Mouse (Mus musculus) natural killer cell, adult 2 months (primary cell): ENCODE measurements around the gene Angpt4.

Experiments
- DNase-seq, 2 experiments: peaks; one replicate each; pipeline ENCODE4 v3.0.0; 2022; ENCODE audit warnings: low spot score in 2 of 2

The Angpt4 gene

GRCm38 (mm10) chr2:151961284-151962196, 50.5 kb downstream of the Angpt4 start:
- DNase-seq, result no peak

- DNase-seq, result no peak
Observed at GRCm38 (mm10) chr2:151962474-151962873, 51.5 kb downstream of the Angpt4 start.

GRCm38 (mm10) chr2:151963319-151963718, 52.3 kb downstream of the Angpt4 start:
- DNase-seq, result no peak

- no peak for DNase-seq
Observed at GRCm38 (mm10) chr2:151964052-151964451, 53.0 kb downstream of the Angpt4 start.

GRCm38 (mm10) chr2:151967176-151967750, 56.3 kb downstream of the Angpt4 start:
- no peak for DNase-seq

- no peak for DNase-seq
Observed at GRCm38 (mm10) chr2:151967792-151968191, 56.8 kb downstream of the Angpt4 start.

GRCm38 (mm10) chr2:151968451-151968850, 57.4 kb downstream of the Angpt4 start:
- no peak for DNase-seq

- no peak for DNase-seq
Observed at GRCm38 (mm10) chr2:151968986-151969385, 58.0 kb downstream of the Angpt4 start.

GRCm38 (mm10) chr2:151969396-151969795, 58.4 kb downstream of the Angpt4 start:
- DNase-seq, result no peak

GRCm38 (mm10) chr2:151970191-151971172, 59.5 kb downstream of the Angpt4 start:
- peak; percentile 40 to 67 for DNase-seq

- no peak for DNase-seq
Observed at GRCm38 (mm10) chr2:151971748-151972147, 60.7 kb downstream of the Angpt4 start.

GRCm38 (mm10) chr2:151972880-151973594, 62.0 kb downstream of the Angpt4 start:
- DNase-seq, result peak; percentile 48 to 55

GRCm38 (mm10) chr2:151973595-151974562, 62.9 kb downstream of the Angpt4 start:
- peak; percentile 62 to 74 for DNase-seq

GRCm38 (mm10) chr2:151975295-151975694, 64.3 kb downstream of the Angpt4 start:
- DNase-seq, result no peak

- no peak for DNase-seq
Observed at GRCm38 (mm10) chr2:151976067-151976466, 65.1 kb downstream of the Angpt4 start.

- DNase-seq, result peak; percentile 18 to 26
Observed at GRCm38 (mm10) chr2:151977689-151978440, 66.9 kb downstream of the Angpt4 start.

GRCm38 (mm10) chr2:151978494-151978893, 67.5 kb downstream of the Angpt4 start:
- DNase-seq, result no peak

- peak; percentile 72 to 76 for DNase-seq
Observed at GRCm38 (mm10) chr2:151979470-151980354, 68.7 kb downstream of the Angpt4 start, which contains the start of gene Fam110a. Gene Fam110a (minus strand): TSS chr2:151980219.
